Mouse (Mus musculus) megakaryocyte, adult 5-6 weeks (primary cell): ENCODE measurements around the gene Phlda2. TPM values are rescaled to one million over a fixed set of nuclear protein-coding genes. Genes with fewer than 3 reads are reported as not detected.
"Not testable (repeated sequence)": the region's sequence is repeated elsewhere in the genome, so short reads cannot be mapped to it uniquely, and the experiment has no call there.

Experiments used
- ATAC-seq: 2 replicates; pipeline ENCODE4 v1.8.0; 2016; ENCODE audit warnings: mild to moderate bottlenecking, inconsistent platforms; ENCODE audit not compliant: poor library complexity, severe bottlenecking
- total RNA-seq, 2 experiments: library from RNA; stranded (forward) in 1 of 2; stranded (reverse) in 1 of 2; fragments of 153-499, 151-499 nt in 1 of 2; fragments of 221-1000, 200-1000 nt in 1 of 2; gene quantifications; 2 replicates each; pipeline versions ENCODE4 v1.2.3 to v1.2.4; 2015 to 2017

Phlda2 gene
- not detected in 2 replicates for total RNA-seq (2015)
- not detected in 2 replicates for total RNA-seq (2017)

- ATAC-seq = peak; percentile 23; the same call in 1 of the 2 replicates
These were observed at the start of gene Phlda2 for GRCm38 (mm10) chr7:143502418-143503200. Phlda2 (minus strand) TSS chr7:143503150.

DNA sequence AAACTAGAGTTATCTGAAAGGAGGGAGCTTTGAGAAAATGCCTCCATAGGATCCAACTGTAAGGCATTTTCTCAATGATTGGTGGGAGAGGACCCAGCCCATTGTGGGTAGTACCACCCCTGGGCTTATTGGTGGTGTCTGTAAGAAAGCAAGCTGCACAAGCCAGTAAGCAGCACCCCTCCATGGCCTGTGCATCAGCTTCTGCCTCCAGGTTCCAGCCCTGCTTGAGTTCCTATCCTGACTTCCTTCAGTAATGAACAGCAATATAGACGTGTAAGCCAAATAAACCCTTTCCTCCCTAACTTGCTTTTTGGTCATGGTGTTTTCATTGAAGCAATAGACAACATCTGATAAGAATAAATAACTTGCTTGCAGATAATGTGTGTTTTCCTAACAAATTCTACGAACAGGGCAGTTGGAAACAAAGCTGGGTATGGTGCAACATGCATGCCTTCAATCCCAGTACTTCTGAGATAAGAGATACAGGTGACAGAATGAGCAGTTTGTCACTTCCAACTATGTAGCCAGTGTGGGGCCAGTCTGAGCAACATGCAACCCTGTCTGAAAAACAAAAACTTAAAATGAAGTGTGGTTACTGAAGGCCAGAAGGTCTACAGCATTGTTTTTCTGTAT is 46.8 kb upstream of the Phlda2 start:
- ATAC-seq = no peak

DNA sequence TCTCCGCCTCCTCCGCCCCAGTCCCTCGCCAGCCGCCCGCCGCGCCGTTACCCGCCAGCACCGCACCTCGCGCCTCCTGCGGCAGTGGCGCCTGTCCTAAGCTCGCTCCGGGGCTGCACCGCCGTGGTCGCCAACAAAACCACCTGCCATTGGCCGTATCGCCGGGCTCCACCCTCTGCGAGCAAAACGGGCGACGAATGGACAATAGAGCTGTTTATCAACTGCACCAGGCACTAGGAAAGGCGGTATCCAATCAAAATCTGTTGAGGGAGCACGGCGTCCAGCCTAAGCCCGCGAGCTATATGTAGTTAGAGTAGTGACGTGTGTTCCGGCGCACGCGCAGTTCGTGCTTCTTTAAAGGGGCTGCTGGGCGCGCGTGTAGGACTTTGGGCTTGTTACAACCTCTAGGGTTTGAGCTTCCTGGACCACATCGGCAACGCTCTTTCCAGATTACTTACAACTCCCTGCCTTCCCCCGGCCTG is 46.1 kb upstream of the Phlda2 start, which contains the start of gene Nap1l4:
Gene Nap1l4 (minus strand): TSS at position 131 of the 482 bp plus-strand sequence.
- ATAC-seq = peak; percentile 86

DNA sequence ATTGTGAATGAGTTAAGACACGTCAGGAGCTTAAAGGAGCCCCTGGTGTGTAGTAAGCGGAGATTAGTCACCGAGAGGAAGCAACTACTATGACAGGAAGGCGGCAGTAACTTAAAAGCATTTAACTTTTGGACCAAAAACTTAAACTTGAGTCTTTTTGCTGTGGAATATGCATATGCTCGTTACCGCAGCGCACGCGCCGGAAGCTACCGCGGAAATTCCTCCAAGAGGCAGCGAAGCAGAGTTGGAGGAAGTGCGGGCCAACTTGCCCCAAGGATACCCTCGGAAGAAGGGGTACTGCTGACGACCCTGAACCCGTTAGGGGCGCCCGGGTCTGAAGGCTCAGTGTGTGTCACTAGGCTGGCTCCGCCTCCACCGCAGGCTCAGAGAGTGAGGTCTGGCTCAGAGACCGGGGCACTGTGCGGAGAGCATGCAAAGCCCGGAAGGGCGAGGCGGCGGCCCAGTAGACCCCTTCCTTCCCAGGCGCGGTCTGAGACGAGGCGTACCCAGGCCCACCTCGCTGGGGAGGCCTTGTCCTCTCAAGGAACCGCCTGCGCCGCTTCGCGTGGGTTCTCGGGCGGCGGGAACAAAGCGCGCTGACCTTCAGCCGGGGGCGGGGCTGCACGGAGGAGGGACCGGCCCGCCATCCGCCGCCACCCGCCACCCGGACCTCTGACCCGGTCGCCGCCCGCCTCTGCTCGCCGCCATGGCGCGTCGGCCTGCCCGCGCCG is 45.4 kb upstream of the Phlda2 start:
- ATAC-seq = peak; percentile 45

GRCm38 (mm10) chr7:143546554-143546953 is 43.6 kb upstream of the Phlda2 start:
- ATAC-seq = peak; percentile 9; the same call in 1 of the 2 replicates

DNA sequence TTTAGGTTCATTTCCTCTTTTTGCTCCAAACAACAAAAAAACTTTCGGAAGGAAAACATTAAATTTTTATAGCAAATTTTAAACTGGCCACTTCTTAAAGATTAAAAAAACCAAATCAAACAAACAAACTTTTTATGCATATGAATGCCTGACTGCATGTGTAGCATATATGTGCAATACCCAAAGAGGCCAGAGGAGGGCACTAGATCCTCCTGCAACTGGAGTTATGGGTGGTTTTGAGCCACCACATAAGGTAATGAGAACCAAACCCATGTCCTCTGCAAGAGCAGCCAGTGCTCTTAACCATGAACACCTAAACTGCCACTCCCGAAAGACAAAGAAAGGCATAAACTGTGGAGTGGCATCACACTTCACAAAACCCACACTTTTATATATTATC is 41.4 kb upstream of the Phlda2 start:
- no peak for ATAC-seq

GRCm38 (mm10) chr7:143538671-143539070 is 35.7 kb upstream of the Phlda2 start:
- ATAC-seq = no peak

- not testable (repeated sequence) for ATAC-seq
These were observed 35.3 kb upstream of the Phlda2 start for GRCm38 (mm10) chr7:143538229-143538628.

- no peak for ATAC-seq
These were observed 33.3 kb upstream of the Phlda2 start for GRCm38 (mm10) chr7:143536251-143536650.

DNA sequence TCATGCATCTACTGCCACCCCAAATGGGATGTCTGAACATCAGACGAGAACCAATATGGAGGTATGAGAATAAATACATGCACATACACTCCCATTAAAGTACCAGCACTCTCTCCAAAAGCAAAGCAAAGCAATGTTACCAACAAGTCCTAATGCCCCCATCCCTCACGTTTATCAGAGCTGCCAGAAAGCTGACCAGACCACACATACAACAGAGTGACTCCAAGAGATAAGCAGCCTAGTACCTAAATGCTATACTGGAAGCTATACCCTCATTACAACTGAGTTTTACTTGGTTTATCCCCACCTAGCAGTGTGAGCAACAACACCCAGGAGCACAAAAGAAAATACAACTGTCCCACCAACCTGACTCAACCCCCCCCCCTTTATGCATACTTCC is 30.3 kb upstream of the Phlda2 start:
- ATAC-seq = no peak

DNA sequence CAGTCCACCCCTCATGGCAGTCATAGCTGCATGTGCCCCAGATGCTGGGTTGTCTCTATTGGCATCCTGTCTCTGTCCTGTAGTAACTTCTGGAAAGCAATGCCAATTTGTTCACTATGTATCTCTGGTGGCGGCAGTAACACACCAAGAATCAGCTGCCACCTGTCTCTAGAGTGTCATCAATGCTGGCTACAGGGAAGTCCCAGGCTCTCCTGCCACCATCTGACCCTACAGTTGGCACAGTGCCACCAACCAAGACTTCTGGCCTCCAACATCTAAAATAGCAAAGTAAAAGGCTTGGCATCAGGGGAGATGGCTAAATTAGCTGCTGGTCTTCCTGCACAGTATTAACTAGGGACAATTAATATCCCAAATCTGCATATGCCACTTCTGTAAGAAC is 29.5 kb upstream of the Phlda2 start:
- no peak for ATAC-seq

DNA sequence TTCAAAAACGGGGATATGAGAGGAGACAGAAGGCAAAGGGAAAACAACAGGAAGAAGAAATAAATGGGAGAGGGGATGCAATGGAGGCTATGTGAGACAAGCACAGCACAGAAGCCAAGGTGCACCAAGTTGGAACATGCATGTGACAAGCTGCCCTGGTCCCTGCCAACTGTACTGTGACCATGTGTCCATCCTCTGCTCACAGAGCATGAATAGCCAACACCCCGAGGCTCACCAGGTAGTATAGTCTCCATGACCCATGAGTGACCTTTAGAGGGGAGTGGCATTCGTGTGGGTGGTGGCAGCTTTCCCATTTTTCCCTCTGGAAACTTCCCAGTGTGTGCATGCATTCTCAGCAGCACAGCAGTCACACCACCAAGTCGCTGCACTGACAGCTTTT is 16.4 kb upstream of the Phlda2 start:
- ATAC-seq = no peak

DNA sequence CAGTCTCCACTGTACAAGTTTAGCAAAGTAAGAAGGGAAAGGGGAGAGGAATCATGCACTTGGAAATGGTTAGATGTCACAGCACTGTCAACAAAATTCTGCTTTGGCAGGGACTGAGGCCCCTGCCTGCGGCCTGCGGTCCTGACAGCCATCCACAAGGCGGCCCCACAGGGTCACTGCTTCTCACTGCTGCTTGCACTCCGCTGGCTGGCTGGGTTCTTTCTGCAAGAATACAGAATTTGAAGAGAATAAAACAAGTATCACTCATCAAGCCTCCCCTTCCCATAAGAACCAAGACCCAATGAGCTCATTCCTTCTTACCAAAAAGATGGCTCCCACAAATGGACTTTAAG is 11.4 kb upstream of the Phlda2 start:
- ATAC-seq = no peak

DNA sequence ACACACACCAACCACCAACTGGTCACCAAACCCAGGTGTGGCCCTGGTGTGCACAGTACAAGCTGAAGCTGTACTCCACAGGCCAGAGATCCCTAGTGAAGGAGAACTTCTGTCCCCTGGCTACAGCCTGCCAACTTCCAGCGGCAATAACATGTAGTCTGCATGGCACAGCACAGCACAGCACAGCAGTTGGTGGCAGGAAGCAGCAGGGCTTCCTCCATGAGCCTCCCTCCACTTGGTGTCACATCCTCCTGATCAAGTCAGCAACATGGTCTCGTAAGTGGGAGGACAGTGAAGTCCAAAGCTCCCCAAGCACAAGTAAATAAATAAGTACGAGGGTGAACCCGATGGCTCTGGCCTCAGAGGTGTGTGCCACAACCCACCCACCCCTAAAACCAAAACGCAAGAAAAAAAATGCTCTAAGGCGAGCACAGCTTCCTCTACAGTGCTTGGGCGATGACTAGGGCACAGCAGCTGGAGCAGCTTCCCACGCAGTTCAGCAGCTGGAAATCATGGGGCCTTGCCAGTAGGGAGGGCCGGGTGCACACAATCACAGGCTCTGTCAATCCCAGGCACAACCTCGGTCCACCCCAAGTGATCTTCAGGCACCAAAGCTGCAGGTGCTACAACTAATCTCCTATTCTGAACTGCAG is 10.9 kb upstream of the Phlda2 start:
- no peak for ATAC-seq

DNA sequence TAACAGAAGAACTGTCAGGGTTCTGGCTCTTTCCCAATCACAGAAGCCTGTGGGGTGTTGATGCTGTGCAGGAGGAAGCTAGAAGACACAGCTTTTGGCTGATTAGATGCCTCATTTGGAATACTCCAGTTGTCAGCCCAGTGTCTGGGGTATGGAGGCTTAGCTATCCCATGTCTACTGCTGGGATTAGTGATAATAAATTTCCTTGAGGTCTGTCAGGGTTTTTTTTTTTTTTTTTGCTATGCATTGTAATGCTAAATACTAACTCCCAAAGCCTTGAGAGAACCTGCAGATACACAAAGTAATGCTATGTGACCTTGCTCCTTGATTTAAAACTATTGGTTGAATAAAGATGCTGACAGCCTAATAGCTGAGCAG is 8.4 kb upstream of the Phlda2 start:
- ATAC-seq = no peak

DNA sequence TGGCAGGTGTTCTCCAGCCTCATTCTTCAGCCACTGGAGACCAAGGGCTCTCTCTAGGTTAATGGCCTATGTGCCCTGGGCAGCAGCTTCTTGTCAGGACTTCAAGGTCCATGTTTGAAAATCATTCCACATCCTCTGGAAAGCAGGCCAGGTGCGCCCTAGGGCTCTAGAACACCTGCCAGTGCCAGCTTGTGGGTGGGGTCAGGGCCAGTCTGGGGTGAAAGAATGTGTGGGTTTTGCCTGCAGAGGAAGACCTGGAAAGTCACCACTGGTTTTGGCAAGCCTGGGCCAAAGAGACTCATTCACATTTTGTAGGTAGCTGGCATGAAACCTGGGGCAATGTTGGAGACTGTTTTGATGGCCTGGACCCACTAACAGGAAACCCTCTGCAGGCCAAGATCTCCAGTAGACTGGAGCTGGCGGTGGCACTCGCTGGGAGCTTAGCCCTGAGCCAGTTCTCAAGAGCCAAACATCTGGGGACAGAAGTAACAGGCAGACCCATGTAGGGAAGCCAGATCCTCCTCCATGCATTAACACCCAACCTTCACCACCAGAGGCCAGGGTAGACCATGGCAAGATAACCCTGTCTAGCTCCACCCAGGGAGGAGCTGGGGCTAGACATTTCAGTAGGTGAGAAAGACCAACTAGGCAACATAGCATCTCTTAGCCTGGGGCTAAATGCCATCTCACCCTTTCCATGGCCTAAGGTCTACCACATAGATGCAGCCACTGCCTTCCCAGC is 7.8 kb upstream of the Phlda2 start:
- ATAC-seq = peak; percentile 16; the same call in 1 of the 2 replicates

GRCm38 (mm10) chr7:143509566-143509965 is 6.6 kb upstream of the Phlda2 start:
- no peak for ATAC-seq

- ATAC-seq = peak; percentile 69
These were observed 3.7 kb upstream of the Phlda2 start for GRCm38 (mm10) chr7:143506675-143507074.

GRCm38 (mm10) chr7:143506271-143506670 is 3.3 kb upstream of the Phlda2 start:
- no peak for ATAC-seq

GRCm38 (mm10) chr7:143505823-143506222 is 2.9 kb upstream of the Phlda2 start:
- peak; percentile 73 for ATAC-seq
